Mouse (Mus musculus) liver, embryonic 15.5 days (tissue): ENCODE data around the gene Plaur. TPM values are rescaled to one million over a fixed set of nuclear protein-coding genes. Genes with fewer than 3 reads are reported as not detected.
"Not testable (repeated sequence)": the region's sequence is repeated elsewhere in the genome, so short reads cannot be mapped to it uniquely, and the experiment has no call there.

Source experiments
- ATAC-seq: fragments of 200-750 bp; cut with Nextera tagmentation; 2 replicates; pipeline ENCODE4 v1.8.0; 2017; ENCODE audit warnings: moderate number of reproducible peaks, mild to moderate bottlenecking, moderate library complexity; ENCODE audit not compliant: insufficient read depth
- H3K27ac ChIP-seq: fragments of 300-500 bp; sonication (generic); replicated peaks from 2 replicates; pipeline ENCODE4 v1.5.1; 2015; ENCODE audit warnings: mild to moderate bottlenecking, inconsistent platforms
- H3K27me3 ChIP-seq: fragments of 300-500 bp; sonication (generic); 2 replicates; pipeline ENCODE4 v1.6.1; 2015; ENCODE audit warnings: mild to moderate bottlenecking, inconsistent platforms
- H3K36me3 ChIP-seq: fragments of 300-500 bp; sonication (generic); replicated peaks from 2 replicates; pipeline ENCODE4 v1.6.1; 2015; ENCODE audit warnings: moderate library complexity, mild to moderate bottlenecking, inconsistent platforms
- H3K4me1 ChIP-seq: fragments of 300-500 bp; sonication (generic); replicated peaks from 2 replicates; pipeline ENCODE4 v1.6.1; 2015; ENCODE audit warnings: inconsistent platforms
- H3K4me2 ChIP-seq: fragments of 300-500 bp; sonication (generic); 2 replicates; pipeline ENCODE4 v1.6.1; 2015; ENCODE audit warnings: moderate library complexity, mild to moderate bottlenecking, inconsistent platforms
- H3K4me3 ChIP-seq: fragments of 300-500 bp; sonication (generic); replicated peaks from 2 replicates; pipeline ENCODE4 v1.5.1; 2015; ENCODE audit warnings: mild to moderate bottlenecking, inconsistent platforms
- H3K9ac ChIP-seq: fragments of 300-500 bp; sonication (generic); 2 replicates; pipeline ENCODE4 v1.6.1; 2015; ENCODE audit warnings: moderate library complexity, mild to moderate bottlenecking, inconsistent platforms
- H3K9me3 ChIP-seq: fragments of 300-500 bp; sonication (generic); replicated peaks from 2 replicates; pipeline ENCODE4 v1.6.1; 2016; ENCODE audit warnings: inconsistent platforms
- WGBS: fragments of 180-500 bp; shearing (Covaris S2); methylation state at CpG from one replicate; pipeline ENCODE4 v1.1.7; 2015; ENCODE audit warnings: mixed read lengths; ENCODE audit not compliant: insufficient replicate concordance; 5-methylcytosine and 5-hydroxymethylcytosine counted together
- polyA plus RNA-seq: library from polyadenylated mRNA; unstranded; fragments of >200 nt; fragmentation: Nextera tagmentation; extraction: Ambion mirVana; gene quantifications from 2 replicates; pipeline ENCODE4 v1.2.1, GENCODE M21; 2015

Gene Plaur
- polyA plus RNA-seq, 1 experiment from 2014 or later: 5.8 TPM

- Histone ChIP-seq H3K4me3 (no peak overlapping the region), H3K9me3 (no peaks in the 10 kb centered on the region), H3K36me3 (no peaks in the 10 kb centered on the region), H3K27me3 (no peaks in the 10 kb centered on the region), H3K27ac (no peak overlapping the region), H3K9ac (no peak overlapping the region), H3K4me1 (no peaks in the 10 kb centered on the region), H3K4me2 (no peak overlapping the region)
- WGBS: 54% methylated on average over 5 of the region's 5 CpGs
- ATAC-seq: no peak
Measured at GRCm38 (mm10) chr7:24517077-24517476, 54.8 kb downstream of the Plaur start.

- Histone ChIP-seq H3K27ac (no peak overlapping the region), H3K4me1 (no peaks in the 10 kb centered on the region), H3K9ac (no peak overlapping the region), H3K9me3 (no peaks in the 10 kb centered on the region), H3K4me2 (no peak overlapping the region), H3K27me3 (no peaks in the 10 kb centered on the region), H3K36me3 (no peaks in the 10 kb centered on the region), H3K4me3 (no peak overlapping the region)
- 74% methylated on average over 6 of the region's 6 CpGs for WGBS
- ATAC-seq: no peak
Measured at GRCm38 (mm10) chr7:24517654-24518053, 55.4 kb downstream of the Plaur start.

GRCm38 (mm10) chr7:24519130-24519529 is 56.8 kb downstream of the Plaur start:
- Histone ChIP-seq H3K36me3 (no peaks in the 10 kb centered on the region), H3K4me1 (no peaks in the 10 kb centered on the region), H3K27me3 (no peaks in the 10 kb centered on the region), H3K9me3 (no peaks in the 10 kb centered on the region), H3K27ac (no peak overlapping the region), H3K4me2 (no peak overlapping the region), H3K9ac (no peak overlapping the region), H3K4me3 (no peak overlapping the region)
- 50% methylated on average over 3 of the region's 3 CpGs for WGBS
- no peak for ATAC-seq

DNA sequence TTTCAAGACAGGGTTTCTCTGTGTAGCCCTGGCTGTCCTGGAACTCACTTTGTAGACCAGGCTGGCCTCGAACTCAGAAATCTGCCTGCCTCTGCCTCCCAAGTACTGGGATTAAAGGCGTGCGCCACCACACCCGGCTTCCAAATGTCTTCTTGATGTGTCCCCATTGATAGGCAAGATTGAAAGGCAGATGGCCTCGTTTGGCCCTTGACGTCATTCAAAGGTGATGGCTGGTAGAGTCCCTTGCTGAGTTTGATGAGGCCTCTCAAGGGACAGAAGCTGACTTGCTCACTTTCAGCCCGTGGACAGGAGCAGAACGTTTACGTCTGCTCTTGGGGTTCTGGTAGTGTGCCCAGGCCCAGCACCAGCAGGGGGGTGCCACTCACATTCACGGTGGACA is 57.8 kb downstream of the Plaur start:
- H3K4me1 ChIP-seq, H3K9me3 ChIP-seq, H3K4me2 ChIP-seq, ATAC-seq, H3K27me3 ChIP-seq, H3K9ac ChIP-seq, H3K27ac ChIP-seq, H3K4me3 ChIP-seq, H3K36me3 ChIP-seq: not testable (repeated sequence)
- 75% methylated on average over 10 of the region's 10 CpGs for WGBS

GRCm38 (mm10) chr7:24522805-24523204 is 60.5 kb downstream of the Plaur start:
- Histone ChIP-seq H3K27ac (no peak overlapping the region), H3K36me3 (no peaks in the 10 kb centered on the region), H3K4me2 (no peak overlapping the region), H3K9me3 (no peaks in the 10 kb centered on the region), H3K4me3 (no peak overlapping the region), H3K27me3 (no peaks in the 10 kb centered on the region), H3K9ac (no peak overlapping the region), H3K4me1 (no peaks in the 10 kb centered on the region)
- no peak for ATAC-seq
- WGBS: 43% methylated on average over 5 of the region's 5 CpGs

- H3K27me3 ChIP-seq: no peaks in the 10 kb centered on the region
- H3K4me1 ChIP-seq: no peaks in the 10 kb centered on the region
- H3K4me3 ChIP-seq: no peak overlapping the region
- no peak overlapping the region for H3K27ac ChIP-seq
- 67% methylated on average over 6 of the region's 6 CpGs for WGBS
- no peak overlapping the region for H3K4me2 ChIP-seq
- no peak for ATAC-seq
- no peak overlapping the region for H3K9ac ChIP-seq
- H3K36me3 ChIP-seq: no peaks in the 10 kb centered on the region
- H3K9me3 ChIP-seq: no peaks in the 10 kb centered on the region
Measured at GRCm38 (mm10) chr7:24523723-24524122, 61.4 kb downstream of the Plaur start.

DNA sequence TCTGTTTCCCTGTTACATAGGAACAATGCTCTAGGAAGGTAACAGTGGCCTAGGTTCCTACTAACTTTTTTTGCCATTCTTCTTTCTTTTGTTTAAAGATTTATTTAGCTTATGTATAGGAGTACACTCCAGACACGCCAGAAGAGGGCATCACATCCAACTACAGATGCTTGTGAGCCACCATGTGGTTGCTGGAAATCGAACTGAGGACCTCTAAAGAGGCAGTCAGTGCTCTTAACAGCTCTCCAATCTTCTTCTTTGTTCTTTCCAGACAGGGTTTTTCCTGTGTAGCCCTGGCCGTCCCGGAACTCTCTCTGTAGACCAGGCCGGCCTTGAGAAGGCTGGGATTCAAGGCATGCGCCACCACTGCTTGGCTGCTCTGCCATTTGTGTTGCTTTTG is 62.7 kb downstream of the Plaur start:
- Histone ChIP-seq H3K4me2 (no peak overlapping the region), H3K9ac (no peak overlapping the region), H3K4me1 (peaks cover 11% of the 10 kb centered on the region), H3K27me3 (no peaks in the 10 kb centered on the region), H3K4me3 (no peak overlapping the region), H3K9me3 (no peaks in the 10 kb centered on the region), H3K36me3 (no peaks in the 10 kb centered on the region), H3K27ac (no peak overlapping the region)
- 61% methylated on average over 6 of the region's 6 CpGs for WGBS
- ATAC-seq: no peak

Other genes with a start within 250 kb of the Plaur start
- 1.0 and 1.2 TPM in 2 replicates for gene Zfp109, start 224.9 kb upstream of the Plaur start, polyA plus RNA-seq
- gene Zfp108, start 207.7 kb upstream of the Plaur start, polyA plus RNA-seq: 0.38 and 0.51 TPM in 2 replicates
- gene Zfp93, start 192.1 kb upstream of the Plaur start, polyA plus RNA-seq: 0.88 and 0.93 TPM in 2 replicates
- 2.1 and 2.6 TPM in 2 replicates for gene Zfp61, start 161.3 kb upstream of the Plaur start, polyA plus RNA-seq
- gene Zfp94, start 145.8 kb upstream of the Plaur start, polyA plus RNA-seq: 1.7 TPM in 2 replicates
- gene Tescl, start 128.5 kb upstream of the Plaur start, polyA plus RNA-seq: not detected in 2 replicates
- gene Lypd5, start 113.3 kb upstream of the Plaur start, polyA plus RNA-seq: not detected in 2 replicates
- gene Kcnn4, start 92.2 kb upstream of the Plaur start, polyA plus RNA-seq: 127 and 144 TPM in 2 replicates
- 14.8 and 15.9 TPM in 2 replicates for gene Smg9, start 62.9 kb upstream of the Plaur start, polyA plus RNA-seq
- gene Irgc1, start 10.2 kb upstream of the Plaur start, polyA plus RNA-seq: 0.18 TPM in 1 of 2 replicates, not detected in the other
- 0.20 and 0.25 TPM in 2 replicates for gene Cadm4, start 19.5 kb downstream of the Plaur start, polyA plus RNA-seq
- 4.2 and 4.5 TPM in 2 replicates for gene Zfp428, start 44.5 kb downstream of the Plaur start, polyA plus RNA-seq
- gene AC161166.1, start 50.0 kb downstream of the Plaur start, polyA plus RNA-seq: not detected in 2 replicates
- 1.6 and 2.0 TPM in 2 replicates for gene Irgq, start 68.2 kb downstream of the Plaur start, polyA plus RNA-seq
- not detected in 2 replicates for gene Pinlyp, start 83.6 kb downstream of the Plaur start, polyA plus RNA-seq
- gene Xrcc1, start 83.8 kb downstream of the Plaur start, polyA plus RNA-seq: 41.1 and 48.9 TPM in 2 replicates
- gene Ethe1, start 125.1 kb downstream of the Plaur start, polyA plus RNA-seq: 27.1 and 28.9 TPM in 2 replicates
- 0.22 and 0.24 TPM in 2 replicates for gene Zfp575, start 125.2 kb downstream of the Plaur start, polyA plus RNA-seq
- 0.10 and 0.12 TPM in 2 replicates for gene Phldb3, start 148.3 kb downstream of the Plaur start, polyA plus RNA-seq
- gene Lypd3, start 174.1 kb downstream of the Plaur start, polyA plus RNA-seq: not detected in 2 replicates
- 0.08 TPM in 1 of 2 replicates, not detected in the other for gene Tex101, start 214.2 kb downstream of the Plaur start, polyA plus RNA-seq
- not detected in 2 replicates for gene BC049730, start 246.8 kb downstream of the Plaur start, polyA plus RNA-seq